Mouse (Mus musculus) lung, postnatal 0 days (tissue): ENCODE results near the gene Suv39h1.

Experiments used
- CTCF ChIP-seq: IDR thresholded peaks from 2 replicates; pipeline ENCODE4 v1.5.1; 2016; ENCODE audit warnings: antibody characterized with exemption, mild to moderate bottlenecking
- EP300 ChIP-seq: IDR thresholded peaks from 2 replicates; pipeline ENCODE4 v1.6.1; 2016; ENCODE audit warnings: antibody characterized with exemption, mild to moderate bottlenecking, control low read depth

- TF ChIP-seq CTCF (no peak), EP300 (no peak)
These were observed 49.4 kb upstream of the Suv39h1 start for GRCm38 (mm10) chrX:8123821-8124470.
